Mouse (Mus musculus) limb, embryonic 11.5 days (tissue): ENCODE results near the gene Cd300lg. TPM values are rescaled to one million over a fixed set of nuclear protein-coding genes. Genes with fewer than 3 reads are reported as not detected.
A peak's percentile ranks its signal among the peaks of the same experiment; 100 is the strongest.

Source experiments
- ATAC-seq: fragments of 200-750 bp; cut with Nextera tagmentation; 2 replicates; pipeline ENCODE4 v1.8.0; 2017; ENCODE audit warnings: low read depth; ENCODE audit not compliant: insufficient number of reproducible peaks, low FRiP score, low TSS enrichment
- DNase-seq: peaks from one replicate; pipeline ENCODE4 v3.0.0-alpha.2; 2015; ENCODE audit warnings: low spot score
- H3K27ac ChIP-seq: fragments of 300-500 bp; sonication (generic); replicated peaks from 2 replicates; pipeline ENCODE4 v1.5.1; 2014; ENCODE audit warnings: low read depth, mild to moderate bottlenecking, low read length
- H3K27me3 ChIP-seq: fragments of 300-500 bp; sonication (generic); 2 replicates; pipeline ENCODE4 v1.6.1; 2014; ENCODE audit warnings: mild to moderate bottlenecking, low read length, mixed read lengths; ENCODE audit not compliant: control insufficient read depth, insufficient read depth
- H3K36me3 ChIP-seq: fragments of 300-500 bp; sonication (generic); 2 replicates; pipeline ENCODE4 v1.6.1; 2014; ENCODE audit warnings: mild to moderate bottlenecking, low read length, moderate library complexity, mixed read lengths; ENCODE audit not compliant: control insufficient read depth, insufficient read depth
- H3K4me1 ChIP-seq: fragments of 300-500 bp; sonication (generic); 2 replicates; pipeline ENCODE4 v1.6.1; 2014; ENCODE audit warnings: low read length, mixed read lengths; ENCODE audit not compliant: control insufficient read depth, insufficient read depth
- H3K4me2 ChIP-seq: fragments of 300-500 bp; sonication (generic); 2 replicates; pipeline ENCODE4 v1.6.1; 2014; ENCODE audit warnings: low read depth, mild to moderate bottlenecking, moderate library complexity; ENCODE audit not compliant: severe bottlenecking
- H3K4me3 ChIP-seq: fragments of 300-500 bp; sonication (generic); 2 replicates; pipeline ENCODE4 v1.5.1; 2014; ENCODE audit warnings: low read depth, low read length
- H3K9ac ChIP-seq: fragments of 300-500 bp; sonication (generic); 2 replicates; pipeline ENCODE4 v1.6.1; 2014; ENCODE audit warnings: mild to moderate bottlenecking, low read length
- H3K9me3 ChIP-seq: fragments of 300-500 bp; sonication (generic); 2 replicates; pipeline ENCODE4 v1.6.1; 2016; ENCODE audit warnings: low read length; ENCODE audit not compliant: control insufficient read depth
- WGBS: fragments of 180-500 bp; shearing (Covaris S2); extraction: QIAGEN DNeasy Blood & Tissue Kit; methylation state at CpG from one replicate; pipeline ENCODE4 v1.1.7; 2014; 5-methylcytosine and 5-hydroxymethylcytosine counted together
- polyA plus RNA-seq: library from polyadenylated mRNA; unstranded; fragments of >200 nt; fragmentation: Nextera tagmentation; extraction: Ambion mirVana; gene quantifications from 2 replicates; pipeline ENCODE4 v1.2.1, GENCODE M21; 2014

Gene Cd300lg
- polyA plus RNA-seq, 1 experiment from 2014 or later: 0.35 TPM

DNA sequence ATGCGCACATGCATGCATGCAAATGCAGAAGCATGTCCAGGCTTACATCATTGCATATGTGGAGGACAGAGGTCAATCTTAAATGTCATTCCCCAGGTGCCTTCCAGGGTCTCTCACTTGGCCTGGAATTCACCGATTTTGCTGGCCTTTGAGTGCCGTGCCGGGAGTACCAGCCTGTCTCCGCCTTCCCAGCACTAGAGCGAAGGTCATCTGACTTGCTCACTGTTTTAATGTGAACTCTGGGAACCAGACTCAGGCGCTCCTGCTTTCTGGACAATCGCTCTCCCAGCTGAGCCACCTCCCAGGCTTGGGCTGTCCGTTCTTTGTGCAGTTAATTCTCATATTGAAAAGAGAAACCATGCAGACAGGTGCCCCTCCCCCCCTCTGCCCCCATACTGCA, 35.0 kb upstream of the Cd300lg start:
- H3K9me3 ChIP-seq: no peaks in the 10 kb centered on the region
- H3K36me3 ChIP-seq: peaks cover 11% of the 10 kb centered on the region; the same call in 1 of the 2 replicates
- peaks cover 14% of the 10 kb centered on the region for H3K4me1 ChIP-seq
- H3K9ac ChIP-seq: no peak overlapping the region
- no peak overlapping the region for H3K4me3 ChIP-seq
- no peak for DNase-seq
- 79% methylated on average over 9 of the region's 9 CpGs for WGBS
- no peaks in the 10 kb centered on the region for H3K27me3 ChIP-seq
- H3K27ac ChIP-seq: no peak overlapping the region
- H3K4me2 ChIP-seq: no peak overlapping the region
- ATAC-seq: no peak

- Histone ChIP-seq H3K9me3 (no peaks in the 10 kb centered on the region), H3K27me3 (no peaks in the 10 kb centered on the region), H3K36me3 (peaks cover 12% of the 10 kb centered on the region; the same call in 1 of the 2 replicates), H3K4me1 (peaks cover 14% of the 10 kb centered on the region), H3K4me3 (no peak overlapping the region), H3K4me2 (no peak overlapping the region), H3K27ac (no peak overlapping the region), H3K9ac (no peak overlapping the region)
- DNase-seq (no peak), ATAC-seq (no peak)
- 91% methylated on average over 5 of the region's 5 CpGs for WGBS
Measured at GRCm38 (mm10) chr11:102006688-102007087, 34.6 kb upstream of the Cd300lg start.

DNA sequence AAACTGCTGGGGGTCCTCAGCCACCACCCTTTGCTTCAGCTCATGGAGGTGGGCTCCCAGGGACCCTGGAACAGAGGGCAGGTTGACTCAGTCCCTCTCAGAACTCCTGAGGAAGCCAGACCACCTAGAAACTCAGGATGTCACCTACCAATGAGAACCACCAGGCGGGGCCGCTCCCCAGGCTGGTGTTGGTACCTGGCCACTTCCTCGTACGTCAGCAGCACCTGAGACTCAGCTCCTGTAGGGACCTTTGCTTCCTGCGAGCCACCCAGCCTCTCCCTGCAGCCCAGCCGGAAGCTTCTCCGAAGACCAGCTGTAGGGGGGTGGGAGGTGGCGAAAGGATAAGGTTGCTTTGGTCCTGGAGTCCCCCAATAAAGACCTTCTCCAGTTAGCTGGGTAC, 32.9 kb upstream of the Cd300lg start:
- ATAC-seq (no peak), DNase-seq (no peak)
- WGBS: 90% methylated on average over 8 of the region's 8 CpGs
- Histone ChIP-seq H3K27me3 (no peaks in the 10 kb centered on the region), H3K4me3 (no peak overlapping the region), H3K36me3 (peaks cover 10% of the 10 kb centered on the region; the same call in 1 of the 2 replicates), H3K4me1 (peaks cover 14% of the 10 kb centered on the region), H3K4me2 (no peak overlapping the region), H3K27ac (no peak overlapping the region), H3K9me3 (no peaks in the 10 kb centered on the region), H3K9ac (no peak overlapping the region)

DNA sequence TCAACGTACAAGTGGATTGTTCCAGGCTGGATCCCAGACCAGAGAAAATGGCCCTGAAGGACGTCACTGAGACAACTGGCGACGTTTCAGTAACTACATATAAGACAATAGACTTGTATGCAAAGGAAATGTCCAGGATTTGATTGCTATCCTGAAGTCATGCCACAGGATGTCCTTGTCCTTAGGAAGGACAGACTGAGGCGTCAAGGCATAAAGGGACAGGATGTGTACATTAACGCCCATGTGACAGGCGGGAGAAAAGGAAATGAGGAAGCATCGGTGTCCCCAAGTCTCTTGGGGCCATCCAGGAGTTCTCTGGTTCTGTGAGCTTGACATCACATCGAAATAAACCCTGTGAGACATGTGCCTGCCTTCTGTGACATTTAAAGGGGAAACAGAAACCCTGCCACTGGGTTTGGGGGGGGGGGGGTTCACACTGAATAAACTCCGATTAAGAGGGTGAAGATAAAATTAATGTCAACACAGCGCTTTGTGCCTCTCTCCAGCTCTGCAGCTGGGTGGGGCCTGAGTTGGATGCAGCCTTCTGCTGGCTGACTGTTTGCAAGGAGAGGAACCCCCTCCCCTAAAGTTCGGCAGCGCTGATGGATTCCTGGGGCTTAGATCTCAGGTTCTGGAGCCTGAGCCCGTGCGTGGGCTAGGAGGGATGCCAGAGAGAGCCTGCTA, 32.2 kb upstream of the Cd300lg start:
- Histone ChIP-seq H3K4me3 (no peak overlapping the region), H3K27ac (0 out of 2 replicates have a peak overlapping the region, but pooled peaks have one; percentile 8), H3K27me3 (no peaks in the 10 kb centered on the region), H3K36me3 (peaks cover 10% of the 10 kb centered on the region; the same call in 1 of the 2 replicates), H3K9me3 (no peaks in the 10 kb centered on the region), H3K4me2 (no peak overlapping the region), H3K4me1 (peaks cover 14% of the 10 kb centered on the region), H3K9ac (no peak overlapping the region; the same call in 1 of the 2 replicates)
- 88% methylated on average over 15 of the region's 15 CpGs for WGBS
- ATAC-seq (no peak), DNase-seq (no peak)

GRCm38 (mm10) chr11:102010140-102010539, 31.2 kb upstream of the Cd300lg start:
- Histone ChIP-seq H3K36me3 (peaks cover 6% of the 10 kb centered on the region; the same call in 1 of the 2 replicates), H3K4me2 (no peak overlapping the region), H3K27ac (peak overlapping the region; percentile 59), H3K4me1 (peaks cover 14% of the 10 kb centered on the region), H3K27me3 (no peaks in the 10 kb centered on the region), H3K4me3 (no peak overlapping the region), H3K9ac (peak overlapping the region; percentile 7; the same call in 1 of the 2 replicates), H3K9me3 (no peaks in the 10 kb centered on the region)
- 30% methylated on average over 13 of the region's 13 CpGs for WGBS
- no peak for ATAC-seq
- peak; percentile 56 for DNase-seq

GRCm38 (mm10) chr11:102011510-102011909, 29.8 kb upstream of the Cd300lg start:
- Histone ChIP-seq H3K4me3 (no peak overlapping the region), H3K36me3 (peaks cover 6% of the 10 kb centered on the region; the same call in 1 of the 2 replicates), H3K9ac (no peak overlapping the region), H3K27me3 (no peaks in the 10 kb centered on the region), H3K4me2 (no peak overlapping the region), H3K27ac (no peak overlapping the region), H3K4me1 (peaks cover 14% of the 10 kb centered on the region), H3K9me3 (no peaks in the 10 kb centered on the region)
- no peak for DNase-seq
- WGBS: 77% methylated on average over 8 of the region's 8 CpGs
- ATAC-seq: no peak

DNA sequence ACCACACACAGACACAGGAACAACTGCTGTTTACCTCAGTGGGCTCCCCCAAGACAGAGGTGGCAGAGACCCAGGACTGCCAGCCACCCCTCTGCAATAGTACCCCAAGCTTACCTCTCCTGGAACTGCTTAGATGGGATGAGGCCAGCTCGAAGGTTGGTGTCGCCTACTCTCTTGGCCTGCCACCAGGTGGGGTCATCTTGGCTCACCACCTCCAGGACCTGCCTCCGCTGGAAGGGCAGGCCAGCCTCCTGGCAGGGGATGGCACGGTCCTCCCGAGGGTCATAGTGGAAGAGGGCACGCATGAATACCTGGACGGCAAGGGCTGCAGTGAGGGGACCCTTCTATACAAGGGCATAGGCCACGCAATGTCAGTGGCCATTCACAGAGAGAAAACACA, 28.1 kb upstream of the Cd300lg start:
- Histone ChIP-seq H3K4me1 (peaks cover 14% of the 10 kb centered on the region), H3K9me3 (no peaks in the 10 kb centered on the region), H3K36me3 (peaks cover 6% of the 10 kb centered on the region; the same call in 1 of the 2 replicates), H3K9ac (no peak overlapping the region), H3K4me3 (no peak overlapping the region), H3K27ac (no peak overlapping the region), H3K27me3 (no peaks in the 10 kb centered on the region), H3K4me2 (no peak overlapping the region)
- ATAC-seq: no peak
- WGBS: 88% methylated on average over 8 of the region's 8 CpGs
- no peak for DNase-seq

DNA sequence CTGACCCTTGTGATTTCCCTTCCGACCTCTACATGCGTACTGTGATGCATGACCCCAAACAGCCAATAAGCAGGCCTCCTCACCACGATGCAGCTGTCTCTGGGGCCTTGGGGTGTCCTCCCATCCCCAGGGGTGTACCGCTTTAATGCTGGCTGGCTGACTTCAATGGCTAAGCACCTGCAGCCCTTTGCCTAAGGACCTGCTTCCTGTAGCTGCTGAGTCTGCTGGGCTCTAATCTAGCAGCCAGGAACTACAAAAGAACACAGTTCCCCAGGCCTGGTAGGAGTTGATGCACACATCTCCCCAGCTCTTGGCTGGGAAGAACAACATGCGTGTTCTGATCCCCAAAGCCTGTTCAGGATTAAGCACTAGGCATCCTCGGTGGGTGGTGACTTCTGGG, 25.8 kb upstream of the Cd300lg start:
- Histone ChIP-seq H3K9ac (no peak overlapping the region), H3K4me1 (peaks cover 2% of the 10 kb centered on the region), H3K9me3 (no peaks in the 10 kb centered on the region), H3K27me3 (no peaks in the 10 kb centered on the region), H3K36me3 (peaks cover 2% of the 10 kb centered on the region; the same call in 1 of the 2 replicates), H3K4me2 (no peak overlapping the region), H3K4me3 (no peak overlapping the region), H3K27ac (peak overlapping the region; percentile 8; the same call in 1 of the 2 replicates)
- ATAC-seq (no peak), DNase-seq (no peak)
- WGBS: 65% methylated on average over 6 of the region's 6 CpGs
